Mouse (Mus musculus): ENCODE data around the gene Meox1. TPM values are rescaled to one million over a fixed set of nuclear protein-coding genes. Genes with fewer than 3 reads are reported as not detected.
A peak's percentile ranks its signal among the peaks of the same experiment; 100 is the strongest.

Gene Meox1
- polyA plus RNA-seq (2014; fragmentation: Nextera tagmentation; extraction: Ambion mirVana) = 3.3 and 4.0 TPM in 2 replicates

- ATAC-seq (replicated peaks; ENCODE audit: low FRiP score, low TSS enrichment, low read depth) = no peak
- H3K4me3 ChIP-seq (ENCODE audit: low read depth, low read length) = no peak within 1 kb of the TSS
- DNase-seq (ENCODE audit: low spot score) = no peak
Measured at GRCm38 (mm10) chr11:101894204-101894603, at the start of gene Meox1. TSS of gene Meox1 (minus strand) at chr11:101894374.

GRCm38 (mm10) chr11:101943055-101943454 is 48.9 kb upstream of the Meox1 start:
- no peaks in the 10 kb centered on the region for H3K4me1 ChIP-seq (replicated peaks; ENCODE audit: control insufficient read depth, insufficient read depth, low read length)
- no peak overlapping the region for H3K4me3 ChIP-seq (ENCODE audit: low read depth, low read length)
- H3K27me3 ChIP-seq (replicated peaks; ENCODE audit: control insufficient read depth, insufficient read depth, low read length) = 0 out of 2 replicates have a peak, but pooled peaks cover 3% of the 10 kb centered on the region
- H3K9me3 ChIP-seq (ENCODE audit: control insufficient read depth, low read length) = no peaks in the 10 kb centered on the region
- H3K9ac ChIP-seq (ENCODE audit: low read length) = no peak overlapping the region
- WGBS = 38% methylated on average over 3 of the region's 3 CpGs
- no peak for DNase-seq (ENCODE audit: low spot score)
- H3K4me2 ChIP-seq (ENCODE audit: low read length) = no peak overlapping the region
- no peak overlapping the region for H3K27ac ChIP-seq (ENCODE audit: low read depth)
- H3K36me3 ChIP-seq (ENCODE audit: control insufficient read depth, insufficient read depth, low read length) = no peaks in the 10 kb centered on the region
- no peak for ATAC-seq (replicated peaks; ENCODE audit: low FRiP score, low TSS enrichment, low read depth)

More at GRCm38 (mm10) chr11:101894204-101894603, at the start of gene Meox1:
- no peak within 1 kb of the TSS for H3K9ac ChIP-seq (ENCODE audit: low read length)
- no peak within 1 kb of the TSS for H3K27ac ChIP-seq (ENCODE audit: low read depth)
- WGBS = 11% methylated on average over 11 of the region's 11 CpGs
- H3K4me1 ChIP-seq (replicated peaks; ENCODE audit: control insufficient read depth, insufficient read depth, low read length) = peaks cover 36% of the 10 kb centered on the region
- no peaks in the 10 kb centered on the region for H3K9me3 ChIP-seq (ENCODE audit: control insufficient read depth, low read length)
- H3K27me3 ChIP-seq (replicated peaks; ENCODE audit: control insufficient read depth, insufficient read depth, low read length) = 0 out of 2 replicates have a peak, but pooled peaks cover 2% of the 10 kb centered on the region
- H3K36me3 ChIP-seq (ENCODE audit: control insufficient read depth, insufficient read depth, low read length) = no peaks in the 10 kb centered on the region
- peak within 1 kb of the TSS; percentile 33 for H3K4me2 ChIP-seq (ENCODE audit: low read length)

- 1% methylated on average over 32 of the region's 32 CpGs for whole genome bisulfite sequencing
- no peaks in the 10 kb centered on the region for H3K9me3 ChIP-seq (ENCODE audit: control insufficient read depth, low read length)
- no peak overlapping the region for H3K27ac ChIP-seq (ENCODE audit: low read depth)
- no peak for ATAC-seq (replicated peaks; ENCODE audit: low FRiP score, low TSS enrichment, low read depth)
- H3K27me3 ChIP-seq (replicated peaks; ENCODE audit: control insufficient read depth, insufficient read depth, low read length) = peaks cover 16% of the 10 kb centered on the region; the same call in 1 of the 2 replicates
- peak; percentile 73 for DNase-seq (ENCODE audit: low spot score)
- H3K9ac ChIP-seq (ENCODE audit: low read length) = peak overlapping the region; percentile 54
- H3K4me2 ChIP-seq (ENCODE audit: low read length) = peak overlapping the region; percentile 76
- peaks cover 9% of the 10 kb centered on the region; the same call in 1 of the 2 replicates for H3K4me1 ChIP-seq (replicated peaks; ENCODE audit: control insufficient read depth, insufficient read depth, low read length)
- H3K36me3 ChIP-seq (ENCODE audit: control insufficient read depth, insufficient read depth, low read length) = no peaks in the 10 kb centered on the region
- peak overlapping the region; percentile 38 for H3K4me3 ChIP-seq (ENCODE audit: low read depth, low read length)
Measured at GRCm38 (mm10) chr11:101937108-101937507, 42.9 kb upstream of the Meox1 start.

GRCm38 (mm10) chr11:101936421-101936820 is 42.2 kb upstream of the Meox1 start:
- 38% methylated on average over 7 of the region's 7 CpGs for WGBS
- Histone ChIP-seq H3K4me1 (replicated peaks; ENCODE audit: control insufficient read depth, insufficient read depth, low read length) (peaks cover 9% of the 10 kb centered on the region; the same call in 1 of the 2 replicates), H3K9ac (ENCODE audit: low read length) (no peak overlapping the region), H3K4me3 (ENCODE audit: low read depth, low read length) (no peak overlapping the region), H3K36me3 (ENCODE audit: control insufficient read depth, insufficient read depth, low read length) (no peaks in the 10 kb centered on the region), H3K9me3 (ENCODE audit: control insufficient read depth, low read length) (no peaks in the 10 kb centered on the region), H3K27me3 (replicated peaks; ENCODE audit: control insufficient read depth, insufficient read depth, low read length) (peaks cover 16% of the 10 kb centered on the region; the same call in 1 of the 2 replicates), H3K27ac (ENCODE audit: low read depth) (no peak overlapping the region), H3K4me2 (ENCODE audit: low read length) (peak overlapping the region; percentile 76; the same call in 1 of the 2 replicates)
- ATAC-seq (replicated peaks; ENCODE audit: low FRiP score, low TSS enrichment, low read depth) (no peak), DNase-seq (ENCODE audit: low spot score) (no peak)

- no peaks in the 10 kb centered on the region for H3K9me3 ChIP-seq (ENCODE audit: control insufficient read depth, low read length)
- no peak for ATAC-seq (replicated peaks; ENCODE audit: low FRiP score, low TSS enrichment, low read depth)
- no peaks in the 10 kb centered on the region for H3K36me3 ChIP-seq (ENCODE audit: control insufficient read depth, insufficient read depth, low read length)
- DNase-seq (ENCODE audit: low spot score) = no peak
- peaks cover 16% of the 10 kb centered on the region; the same call in 1 of the 2 replicates for H3K27me3 ChIP-seq (replicated peaks; ENCODE audit: control insufficient read depth, insufficient read depth, low read length)
- H3K27ac ChIP-seq (ENCODE audit: low read depth) = no peak overlapping the region
- 63% methylated on average over 3 of the region's 3 CpGs for whole genome bisulfite sequencing
- no peak overlapping the region for H3K4me2 ChIP-seq (ENCODE audit: low read length)
- H3K4me1 ChIP-seq (replicated peaks; ENCODE audit: control insufficient read depth, insufficient read depth, low read length) = peaks cover 9% of the 10 kb centered on the region; the same call in 1 of the 2 replicates
- no peak overlapping the region for H3K9ac ChIP-seq (ENCODE audit: low read length)
- no peak overlapping the region for H3K4me3 ChIP-seq (ENCODE audit: low read depth, low read length)
Measured at GRCm38 (mm10) chr11:101935743-101936142, 41.6 kb upstream of the Meox1 start.

GRCm38 (mm10) chr11:101931978-101932377 is 37.8 kb upstream of the Meox1 start:
- Histone ChIP-seq H3K9ac (ENCODE audit: low read length) (no peak overlapping the region), H3K4me3 (ENCODE audit: low read depth, low read length) (no peak overlapping the region), H3K27ac (ENCODE audit: low read depth) (no peak overlapping the region), H3K4me2 (ENCODE audit: low read length) (no peak overlapping the region), H3K4me1 (replicated peaks; ENCODE audit: control insufficient read depth, insufficient read depth, low read length) (peaks cover 7% of the 10 kb centered on the region; the same call in 1 of the 2 replicates), H3K36me3 (ENCODE audit: control insufficient read depth, insufficient read depth, low read length) (no peaks in the 10 kb centered on the region), H3K9me3 (ENCODE audit: control insufficient read depth, low read length) (no peaks in the 10 kb centered on the region), H3K27me3 (replicated peaks; ENCODE audit: control insufficient read depth, insufficient read depth, low read length) (peaks cover 8% of the 10 kb centered on the region; the same call in 1 of the 2 replicates)
- 47% methylated on average over 4 of the region's 4 CpGs for WGBS
- DNase-seq (ENCODE audit: low spot score) = no peak
- ATAC-seq (replicated peaks; ENCODE audit: low FRiP score, low TSS enrichment, low read depth) = no peak

GRCm38 (mm10) chr11:101928030-101928762 is 34.0 kb upstream of the Meox1 start:
- H3K4me1 ChIP-seq (replicated peaks; ENCODE audit: control insufficient read depth, insufficient read depth, low read length) = no peaks in the 10 kb centered on the region
- H3K27me3 ChIP-seq (replicated peaks; ENCODE audit: control insufficient read depth, insufficient read depth, low read length) = no peaks in the 10 kb centered on the region
- no peaks in the 10 kb centered on the region for H3K9me3 ChIP-seq (ENCODE audit: control insufficient read depth, low read length)
- ATAC-seq (replicated peaks; ENCODE audit: low FRiP score, low TSS enrichment, low read depth) = no peak
- DNase-seq (ENCODE audit: low spot score) = peak; percentile 66
- no peak overlapping the region for H3K9ac ChIP-seq (ENCODE audit: low read length)
- no peak overlapping the region for H3K27ac ChIP-seq (ENCODE audit: low read depth)
- no peak overlapping the region for H3K4me2 ChIP-seq (ENCODE audit: low read length)
- WGBS = 34% methylated on average over 25 of the region's 25 CpGs
- H3K36me3 ChIP-seq (ENCODE audit: control insufficient read depth, insufficient read depth, low read length) = no peaks in the 10 kb centered on the region
- H3K4me3 ChIP-seq (ENCODE audit: low read depth, low read length) = no peak overlapping the region

GRCm38 (mm10) chr11:101926951-101927589 is 32.9 kb upstream of the Meox1 start:
- H3K9ac ChIP-seq (ENCODE audit: low read length) = no peak overlapping the region
- DNase-seq (ENCODE audit: low spot score) (no peak), ATAC-seq (replicated peaks; ENCODE audit: low FRiP score, low TSS enrichment, low read depth) (no peak)
- no peak overlapping the region for H3K27ac ChIP-seq (ENCODE audit: low read depth)
- no peaks in the 10 kb centered on the region for H3K4me1 ChIP-seq (replicated peaks; ENCODE audit: control insufficient read depth, insufficient read depth, low read length)
- H3K9me3 ChIP-seq (ENCODE audit: control insufficient read depth, low read length) = no peaks in the 10 kb centered on the region
- H3K4me3 ChIP-seq (ENCODE audit: low read depth, low read length) = no peak overlapping the region
- 87% methylated on average over 10 of the region's 10 CpGs for WGBS
- no peak overlapping the region for H3K4me2 ChIP-seq (ENCODE audit: low read length)
- H3K27me3 ChIP-seq (replicated peaks; ENCODE audit: control insufficient read depth, insufficient read depth, low read length) = no peaks in the 10 kb centered on the region
- H3K36me3 ChIP-seq (ENCODE audit: control insufficient read depth, insufficient read depth, low read length) = no peaks in the 10 kb centered on the region

Data from intestine, embryonic 14.5 days (tissue).